Mouse (Mus musculus) cerebellum, adult 9-10 months (tissue): Measurements from ENCODE around the gene 4930486L24Rik.
"Not testable (repeated sequence)": the region's sequence is repeated elsewhere in the genome, so short reads cannot be mapped to it uniquely, and the experiment has no call there.

ENCODE experiments used
- DNase-seq: peaks from one replicate; pipeline ENCODE4 v3.0.0; 2022

The 4930486L24Rik gene

GRCm38 (mm10) chr13:60864281-60864680 lies at the start of gene 4930486L24Rik:
Gene 4930486L24Rik, minus strand, starts transcription at chr13:60864475.
- DNase-seq = no peak

DNA sequence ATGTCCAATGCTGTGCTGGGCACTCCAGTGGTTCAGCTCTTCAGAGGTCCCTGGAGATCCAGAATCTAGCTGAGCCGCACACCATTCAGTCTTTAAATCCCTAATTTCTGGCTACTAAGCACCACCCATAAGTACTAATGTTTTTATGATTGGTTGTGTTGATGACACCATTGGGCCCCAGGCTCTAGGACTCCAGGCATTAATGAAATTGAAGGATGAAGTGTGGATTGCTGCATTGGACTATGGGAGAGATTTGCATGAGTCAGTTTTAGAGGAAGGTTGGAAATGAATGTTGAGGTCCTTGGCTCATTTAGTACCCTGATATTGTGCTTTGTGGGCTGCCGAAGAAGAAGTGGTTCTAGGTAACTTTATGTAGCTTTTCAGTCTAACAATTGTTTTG lies 40.5 kb upstream of the 4930486L24Rik start, which contains the start of gene Tpbpb:
Gene Tpbpb, minus strand, starts transcription at position 101 of the 400 bp plus-strand sequence.
- not testable (repeated sequence) for DNase-seq

DNA sequence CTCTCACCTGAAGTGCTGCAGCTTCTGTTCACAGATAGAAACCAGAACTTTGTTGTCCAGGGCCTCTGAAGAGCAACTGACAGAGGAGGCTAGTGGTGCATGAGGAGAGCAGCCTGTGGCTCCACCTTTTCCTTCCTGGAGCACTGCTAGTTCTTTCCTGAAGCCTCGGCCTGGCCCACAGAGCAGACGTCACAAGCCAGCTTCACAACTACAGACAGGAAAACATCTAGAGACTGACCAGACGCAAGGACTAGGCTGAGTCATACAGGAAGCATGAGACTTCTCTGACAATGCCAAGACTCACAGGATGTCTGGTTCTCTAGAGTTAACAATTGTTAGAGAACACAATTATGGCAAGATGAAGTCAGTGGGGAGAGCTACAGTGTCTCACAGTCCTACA lies 33.1 kb upstream of the 4930486L24Rik start, which contains the start of gene Ctla2b:
Gene Ctla2b, minus strand, starts transcription at position 120 of the 400 bp plus-strand sequence.
- DNase-seq = no peak

DNA sequence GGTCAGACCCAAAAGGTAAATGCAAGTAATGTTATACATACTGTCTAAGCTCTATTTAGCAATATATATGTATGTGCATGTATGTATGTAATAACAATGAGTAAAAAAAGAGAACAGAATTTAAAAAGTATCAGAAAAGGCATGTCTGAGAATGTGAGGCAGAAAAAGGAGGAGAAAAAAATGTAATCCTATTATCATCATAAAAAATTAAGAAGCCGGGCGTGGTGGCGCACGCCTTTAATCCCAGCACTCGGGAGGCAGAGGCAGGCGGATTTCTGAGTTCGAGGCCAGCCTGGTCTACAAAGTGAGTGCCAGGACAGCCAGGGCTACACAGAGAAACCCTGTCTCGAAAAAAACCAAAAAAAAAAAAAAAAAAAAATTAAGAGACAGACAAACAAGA lies 32.5 kb upstream of the 4930486L24Rik start, which contains the start of gene Gm49392:
Gene Gm49392, minus strand, starts transcription at position 101 of the 400 bp plus-strand sequence.
- not testable (repeated sequence) for DNase-seq

DNA sequence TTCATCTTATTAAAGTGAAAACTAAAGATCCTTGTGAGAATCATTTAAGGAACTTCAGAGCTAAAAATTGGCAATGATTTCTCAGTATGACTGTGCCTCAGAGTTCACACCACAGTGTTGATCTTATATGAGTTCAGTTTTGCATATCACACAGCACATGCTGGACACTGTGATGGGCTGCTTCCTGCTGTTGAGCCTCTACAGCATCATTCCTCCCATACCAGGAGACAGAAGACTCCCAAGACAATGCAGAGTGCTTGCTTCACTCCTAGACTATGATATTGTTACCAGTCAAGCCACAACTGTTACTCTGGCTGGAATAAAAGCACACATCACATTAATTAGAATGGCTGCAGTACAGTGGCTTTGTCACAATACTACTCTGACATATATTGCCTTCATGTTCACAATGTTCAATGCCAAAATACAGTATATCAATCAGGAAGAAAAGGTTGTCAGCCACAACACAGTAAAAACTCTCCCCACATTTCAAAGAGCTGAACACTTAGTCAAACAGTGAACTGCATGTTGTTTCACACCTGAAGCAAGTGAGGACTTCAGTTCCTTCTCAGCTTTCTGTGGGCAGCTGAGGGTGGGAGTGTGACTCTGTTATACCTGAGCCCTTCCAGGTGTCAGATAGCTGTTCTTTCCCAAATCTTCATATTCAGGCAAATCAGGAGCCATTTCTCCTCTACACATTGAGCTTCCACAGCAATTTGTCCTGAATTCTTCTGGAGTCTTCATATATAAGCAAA lies 31.3 kb upstream of the 4930486L24Rik start:
- DNase-seq = no peak

- no peak for DNase-seq
Observed at GRCm38 (mm10) chr13:60892301-60892700, 28.0 kb upstream of the 4930486L24Rik start.

DNA sequence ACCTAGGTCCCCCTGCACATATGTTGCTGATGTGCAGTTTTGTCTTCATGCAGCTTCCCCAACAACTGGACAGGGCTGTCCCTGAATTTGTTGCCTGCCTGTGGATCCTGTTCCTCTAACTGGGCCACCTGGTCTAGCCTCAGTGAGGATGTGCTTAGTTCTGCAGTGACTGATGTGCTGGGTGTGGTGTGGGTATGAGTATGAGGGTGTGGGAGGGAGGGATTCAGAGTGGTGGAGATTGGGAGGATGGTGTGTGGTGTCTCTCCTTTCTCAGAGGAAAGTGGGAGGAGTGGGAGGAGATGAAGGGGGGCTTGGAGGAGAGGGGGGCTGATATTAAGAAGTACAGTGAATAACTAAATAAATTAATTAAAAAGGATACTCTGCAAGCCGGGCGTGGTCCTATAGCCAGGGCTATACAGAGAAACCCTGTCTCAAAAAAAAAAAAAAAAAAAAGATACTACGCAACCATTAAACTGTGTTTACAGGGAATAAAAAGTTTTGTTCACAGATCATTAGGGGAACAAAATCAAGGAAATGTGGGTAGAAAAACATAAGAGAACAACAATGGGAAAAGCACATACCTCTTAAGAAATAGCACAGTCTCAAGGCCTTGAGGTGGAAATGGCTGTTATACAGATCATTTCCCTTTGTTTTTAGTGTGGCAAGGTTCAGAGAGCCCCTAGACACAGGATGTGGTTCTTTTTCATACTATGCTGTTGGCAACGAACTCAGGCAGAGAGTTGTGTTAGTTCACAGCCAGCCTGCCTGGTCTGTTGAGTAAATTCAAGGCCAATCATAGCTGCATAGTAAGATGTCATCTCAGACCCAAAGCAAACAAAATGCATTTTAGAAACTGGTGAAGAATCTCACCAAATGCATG lies 15.8 kb downstream of the 4930486L24Rik start:
- DNase-seq = no peak

- no peak for DNase-seq
Observed at GRCm38 (mm10) chr13:60843153-60843552, 21.1 kb downstream of the 4930486L24Rik start.

GRCm38 (mm10) chr13:60842703-60843102 lies 21.6 kb downstream of the 4930486L24Rik start:
- no peak for DNase-seq

GRCm38 (mm10) chr13:60839353-60839902 lies 24.8 kb downstream of the 4930486L24Rik start:
- no peak for DNase-seq

DNA sequence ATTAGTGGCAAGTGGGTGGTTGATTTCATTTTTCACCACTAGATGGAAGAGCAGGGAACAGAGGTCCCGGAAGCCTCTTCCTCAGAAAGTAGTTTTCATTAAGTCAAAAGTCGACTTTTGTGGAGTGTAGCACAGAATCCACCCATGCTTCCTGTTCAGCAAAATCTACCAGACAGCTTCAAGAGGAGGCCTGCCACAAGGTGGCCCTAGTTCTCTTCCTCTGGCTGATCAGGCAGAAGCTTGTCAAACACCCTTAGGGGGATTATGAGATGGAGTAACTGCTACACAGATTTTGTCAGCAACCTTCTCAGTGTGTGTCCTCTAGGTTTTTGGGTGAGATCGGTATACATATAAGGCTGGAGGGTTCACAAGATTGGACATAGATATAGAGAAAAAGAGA lies 38.2 kb downstream of the 4930486L24Rik start:
- no peak for DNase-seq

DNA sequence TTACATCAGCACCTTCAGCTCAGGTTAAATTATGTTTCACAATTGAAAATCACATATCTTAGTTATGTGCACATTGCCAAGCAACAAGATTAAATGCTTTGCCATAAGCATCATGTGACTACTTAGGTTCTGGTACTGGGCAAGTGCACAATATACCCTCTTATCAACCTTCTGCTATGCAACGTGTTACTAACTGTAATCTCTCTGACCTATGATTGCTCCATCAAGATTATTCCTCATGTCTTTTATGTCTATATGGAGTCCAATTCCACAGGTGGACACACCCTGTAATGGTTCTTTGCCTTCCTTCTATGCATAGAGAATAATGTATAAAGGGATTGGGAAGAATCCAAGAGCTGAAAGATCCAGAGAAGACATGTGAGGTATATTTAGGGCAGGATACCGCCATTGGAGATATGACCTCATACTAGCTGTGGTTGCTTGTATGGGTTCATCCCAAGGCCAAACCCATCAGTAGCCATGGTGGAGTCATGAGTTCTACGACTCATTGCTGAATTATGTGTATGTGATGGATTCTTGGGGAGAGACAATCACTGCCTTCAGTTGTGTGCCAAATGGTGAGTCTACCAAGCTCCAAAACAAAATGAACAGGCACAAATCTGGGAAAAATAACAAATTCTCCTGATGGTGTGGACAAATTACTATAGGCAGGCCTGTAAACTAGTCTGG lies 43.6 kb downstream of the 4930486L24Rik start:
- DNase-seq = no peak

GRCm38 (mm10) chr13:60819469-60819868 lies 44.8 kb downstream of the 4930486L24Rik start:
- no peak for DNase-seq

DNA sequence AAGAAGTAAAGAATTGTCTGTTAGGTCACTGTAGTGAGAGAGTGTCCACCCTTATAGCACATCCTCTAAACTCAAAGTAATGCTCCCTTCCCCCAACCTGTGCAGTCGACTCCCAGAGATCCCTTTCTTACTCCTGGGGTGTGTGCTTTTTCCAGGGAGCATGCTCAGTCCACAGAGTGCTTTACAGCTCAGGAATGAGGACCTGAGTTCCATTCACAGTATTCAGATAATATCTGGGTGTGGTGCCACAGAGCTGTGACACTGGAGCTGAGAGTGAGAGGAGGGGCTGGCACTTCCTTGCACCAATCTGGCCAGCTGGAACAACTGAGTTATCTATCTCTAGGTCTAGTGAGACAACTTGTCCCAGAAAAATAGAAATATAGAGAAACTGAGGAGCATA lies 50.6 kb downstream of the 4930486L24Rik start:
- DNase-seq = no peak

DNA sequence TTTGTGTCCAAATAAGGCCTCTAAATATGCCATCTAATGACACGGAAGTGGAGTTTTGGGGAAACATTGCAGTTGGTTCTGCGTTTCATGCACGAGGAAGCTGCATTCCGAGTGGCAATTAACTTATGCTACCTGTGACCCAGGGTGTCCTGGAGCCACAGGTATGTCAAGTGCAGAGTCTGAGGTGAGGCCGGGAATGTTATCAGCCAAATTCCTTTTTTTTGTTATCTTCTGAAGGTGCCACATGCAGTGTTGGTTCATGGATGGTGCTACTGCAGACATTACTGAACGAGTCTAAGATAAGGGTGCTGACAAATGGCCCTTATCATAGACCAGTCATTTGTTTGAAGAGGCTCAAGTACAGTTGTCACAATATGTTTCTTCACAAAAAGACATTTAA lies 51.5 kb downstream of the 4930486L24Rik start:
- no peak for DNase-seq

DNA sequence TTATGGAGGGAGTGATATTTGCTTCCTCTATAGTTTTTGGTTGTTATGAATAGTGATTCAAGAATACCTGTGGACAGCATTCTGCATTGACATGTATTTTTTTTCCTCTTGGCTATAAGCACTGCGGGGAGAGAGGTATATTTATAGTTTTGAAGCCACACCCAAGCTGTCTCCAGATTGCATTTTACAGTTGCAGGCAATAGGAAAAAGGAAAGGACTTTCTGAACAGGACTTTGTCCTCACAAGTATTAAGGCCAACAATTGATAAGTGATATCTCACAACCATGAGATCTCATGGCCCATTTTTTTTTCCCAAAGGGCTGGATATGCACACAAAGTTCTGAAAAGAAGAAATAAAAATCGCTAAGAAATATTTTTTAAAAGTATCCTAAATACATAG lies 54.6 kb downstream of the 4930486L24Rik start:
- no peak for DNase-seq

- DNase-seq = no peak
Observed at GRCm38 (mm10) chr13:60802749-60803148, 61.5 kb downstream of the 4930486L24Rik start, which contains the start of gene Ctsll3. Gene Ctsll3, minus strand, starts transcription at chr13:60802849.
